Mouse (Mus musculus) megakaryocyte, embryonic 14.5 days (primary cell): ENCODE results near the gene Ensa.

Experiments used
- FLI1 ChIP-seq: IDR thresholded peaks from 2 replicates; pipeline ENCODE4 v1.6.1; 2012; ENCODE audit warnings: low read length, inconsistent platforms, mixed read lengths
- GATA1 ChIP-seq: IDR thresholded peaks from 3 replicates; pipeline ENCODE4 v1.6.1; 2012; ENCODE audit warnings: mixed read lengths, low read length, inconsistent platforms, borderline replicate concordance

DNA sequence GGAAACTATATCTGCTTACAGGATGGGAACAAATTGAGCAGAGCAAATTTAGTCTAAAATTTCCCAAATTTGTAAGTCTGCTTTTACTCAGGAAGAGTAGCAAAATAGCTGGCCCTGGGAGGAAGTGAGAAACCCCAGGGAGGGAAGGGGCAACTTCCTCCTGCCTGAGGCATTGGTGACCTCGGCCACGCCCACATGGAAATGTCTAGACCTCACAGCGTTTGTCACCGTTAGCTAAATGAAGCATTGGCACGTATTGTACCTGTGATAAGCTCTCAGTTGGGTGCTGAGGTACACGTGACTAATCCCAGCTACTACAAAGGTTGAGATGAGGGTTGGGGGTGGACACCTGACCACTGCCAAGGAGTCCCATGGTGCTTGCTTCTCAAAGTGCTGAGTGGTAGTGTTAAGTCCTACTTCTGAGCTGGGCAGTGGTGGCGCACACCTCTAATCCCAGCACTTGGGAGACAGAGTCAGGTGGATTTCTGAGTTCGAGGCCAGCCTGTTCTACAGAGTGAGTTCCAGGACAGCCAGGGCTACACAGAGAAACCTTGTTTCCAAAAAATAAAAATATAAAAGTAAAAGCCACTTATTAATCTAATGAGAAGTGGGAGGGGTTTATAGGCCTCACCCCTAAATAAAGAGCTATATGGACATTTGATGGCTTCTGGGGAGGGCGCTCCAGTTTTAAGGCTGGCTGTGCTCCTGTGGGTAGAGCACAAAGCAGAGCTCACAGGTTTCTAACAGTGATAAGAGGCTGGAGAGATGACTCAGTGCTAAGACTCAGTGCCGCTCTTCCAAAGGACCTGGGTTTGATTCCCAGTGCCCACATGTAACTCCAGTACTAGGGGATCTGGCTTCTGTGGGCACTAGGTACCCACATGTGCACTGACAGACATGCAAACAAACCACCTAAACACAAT is 20.8 kb downstream of the Ensa start:
- no peak for TF ChIP-seq GATA1
- no peak for TF ChIP-seq FLI1
